In genomic region chr16:63925195-63925594, GRCm38 (mm10) we compare ENCODE assay signal across 21 mouse cellular contexts.
A peak's percentile ranks its signal among the peaks of the same experiment; 100 is the strongest.
DNase-seq lines count a peak whose midpoint lies in the region; ATAC-seq and TF ChIP-seq lines count a peak whose summit lies in the region.
"Had no signal": no experiment of that assay in that cellular context is flagged by ENCODE, and none has a peak within 500 bp of the region (broad histone marks: within the 10 kb centered on the region; RNA-seq: fewer than 3 reads in every experiment).

No protein-coding gene starts in this region.

- DNase-seq in forebrain, embryonic 14.5 days (ENCODE audit: low spot score), result peak; percentile 42
- no peak for DNase-seq in forebrain, embryonic 10.5 days (ENCODE audit: extremely low spot score, low spot score)
- peak; percentile 65 for DNase-seq in Muller cell, postnatal 12 days (ENCODE audit: inconsistent ontology term)
- peak; percentile 66 to 86 for DNase-seq in cerebellum, adult 2 months
- peak; percentile 69 to 76 for DNase-seq in cerebellum, postnatal 36 days
- DNase-seq in thymus, postnatal 36 days, result no peak
- no peak for DNase-seq in gastrocnemius, adult 8-10 months (ENCODE audit: low spot score in 2 of 2)
- DNase-seq: adrenal gland, postnatal 36 days; gastrocnemius, postnatal 25 days; heart, postnatal 4 days; kidney, adult 8-10 months; kidney, postnatal 25 days; liver; lung, postnatal 10 days; thymus, postnatal 25 days had no signal

- WGBS in forebrain, embryonic 14.5 days, result 27% methylated on average over 3 of the region's 3 CpGs
- 52% methylated on average over 3 of the region's 3 CpGs for WGBS in forebrain, embryonic 10.5 days
- 11% methylated on average over 3 of the region's 3 CpGs for WGBS in cerebellum, adult 2 months
- WGBS in intestine, embryonic 16.5 days, result 79% methylated on average over 3 of the region's 3 CpGs

- no peak for TF ChIP-seq POLR2A in cerebellum, adult 2 months (IDR thresholded peaks at IDR 0.05; ENCODE audit: borderline replicate concordance, insufficient read depth, low read length)

- no peak overlapping the region for H3K4me3 ChIP-seq in forebrain, embryonic 14.5 days (ENCODE audit: low read depth, low read length)
- H3K4me3 ChIP-seq in forebrain, embryonic 10.5 days, result no peak overlapping the region
- no peak overlapping the region for H3K4me3 ChIP-seq in cerebellum, adult 2 months (replicated peaks; ENCODE audit: insufficient read depth, low read depth, low read length)
- no peak overlapping the region for H3K4me3 ChIP-seq in intestine, embryonic 16.5 days (ENCODE audit: low read length)
- H3K4me3 ChIP-seq: embryonic facial prominence, embryonic 15.5 days; forebrain, embryonic 12.5 days; heart, embryonic 15.5 days; neural tube, embryonic 12.5 days had no signal

- no peak overlapping the region for H3K27ac ChIP-seq in forebrain, embryonic 14.5 days (ENCODE audit: low read depth, low read length)
- no peak overlapping the region for H3K27ac ChIP-seq in forebrain, embryonic 10.5 days
- H3K27ac ChIP-seq in cerebellum, adult 2 months (ENCODE audit: insufficient read depth, low read length), result no peak overlapping the region
- no peak overlapping the region for H3K27ac ChIP-seq in intestine, embryonic 16.5 days (ENCODE audit: low read length)
- H3K27ac ChIP-seq: embryonic facial prominence, embryonic 15.5 days; forebrain, embryonic 12.5 days; heart, embryonic 15.5 days; neural tube, embryonic 12.5 days had no signal

- H3K36me3 ChIP-seq in forebrain, embryonic 14.5 days (ENCODE audit: control insufficient read depth, insufficient read depth, low read length), result no peaks in the 10 kb centered on the region
- H3K36me3 ChIP-seq in forebrain, embryonic 10.5 days (replicated peaks), result no peaks in the 10 kb centered on the region
- H3K36me3 ChIP-seq in intestine, embryonic 16.5 days (ENCODE audit: control insufficient read depth, insufficient read depth, low read length), result no peaks in the 10 kb centered on the region
- H3K36me3 ChIP-seq: embryonic facial prominence, embryonic 15.5 days; forebrain, embryonic 12.5 days; heart, embryonic 15.5 days; neural tube, embryonic 12.5 days had no signal

- H3K4me2 ChIP-seq in forebrain, embryonic 14.5 days (ENCODE audit: low read length), result no peak overlapping the region
- H3K4me2 ChIP-seq in intestine, embryonic 16.5 days (ENCODE audit: low read depth, low read length), result no peak overlapping the region
- H3K4me2 ChIP-seq: embryonic facial prominence, embryonic 15.5 days; forebrain, embryonic 12.5 days; heart, embryonic 15.5 days; neural tube, embryonic 12.5 days had no signal

- no peaks in the 10 kb centered on the region for H3K4me1 ChIP-seq in forebrain, embryonic 14.5 days (ENCODE audit: control insufficient read depth, insufficient read depth, low read length)
- H3K4me1 ChIP-seq in forebrain, embryonic 10.5 days, result peaks cover 9% of the 10 kb centered on the region; the same call in 1 of the 2 replicates
- H3K4me1 ChIP-seq in cerebellum, adult 2 months (ENCODE audit: control insufficient read depth, insufficient read depth, low read length), result peaks cover 6% of the 10 kb centered on the region; the same call in 1 of the 2 replicates
- H3K4me1 ChIP-seq in intestine, embryonic 16.5 days (ENCODE audit: control insufficient read depth, insufficient read depth, low read length), result no peaks in the 10 kb centered on the region
- H3K4me1 ChIP-seq: embryonic facial prominence, embryonic 15.5 days; forebrain, embryonic 12.5 days; heart, embryonic 15.5 days; neural tube, embryonic 12.5 days had no signal

- ATAC-seq in forebrain, embryonic 14.5 days, result no peak
- no peak for ATAC-seq in intestine, embryonic 16.5 days
- ATAC-seq: CD4-positive, CD25-positive, alpha-beta regulatory T cell, adult 4 months had no signal

- H3K27me3 ChIP-seq in forebrain, embryonic 14.5 days (replicated peaks; ENCODE audit: control insufficient read depth, insufficient read depth, low read length), result no peaks in the 10 kb centered on the region
- H3K27me3 ChIP-seq in forebrain, embryonic 10.5 days (ENCODE audit: poor library complexity, severe bottlenecking), result no peaks in the 10 kb centered on the region
- H3K27me3 ChIP-seq in cerebellum, adult 2 months (ENCODE audit: control insufficient read depth, insufficient read depth, low read length), result no peaks in the 10 kb centered on the region
- no peaks in the 10 kb centered on the region for H3K27me3 ChIP-seq in intestine, embryonic 16.5 days (replicated peaks; ENCODE audit: control insufficient read depth, insufficient read depth, low read length)
- H3K27me3 ChIP-seq: embryonic facial prominence, embryonic 15.5 days; forebrain, embryonic 12.5 days; heart, embryonic 15.5 days; neural tube, embryonic 12.5 days had no signal

- TF ChIP-seq CTCF in cerebellum, adult 2 months (IDR thresholded peaks at IDR 0.05; ENCODE audit: borderline replicate concordance, insufficient read depth, low read depth, low read length), result no peak

- H3K9me3 ChIP-seq in forebrain, embryonic 14.5 days (replicated peaks; ENCODE audit: control insufficient read depth, low read length), result no peaks in the 10 kb centered on the region
- no peaks in the 10 kb centered on the region for H3K9me3 ChIP-seq in forebrain, embryonic 10.5 days
- H3K9me3 ChIP-seq in intestine, embryonic 16.5 days (ENCODE audit: control insufficient read depth, low read length), result no peaks in the 10 kb centered on the region
- H3K9me3 ChIP-seq: embryonic facial prominence, embryonic 15.5 days; forebrain, embryonic 12.5 days; heart, embryonic 15.5 days; neural tube, embryonic 12.5 days had no signal

- no peak overlapping the region for H3K9ac ChIP-seq in forebrain, embryonic 14.5 days (ENCODE audit: low read length)
- H3K9ac ChIP-seq in intestine, embryonic 16.5 days (ENCODE audit: low read depth, low read length), result no peak overlapping the region
- H3K9ac ChIP-seq: embryonic facial prominence, embryonic 15.5 days; forebrain, embryonic 12.5 days; heart, embryonic 15.5 days; neural tube, embryonic 12.5 days had no signal

Comparison
In these comparisons a context has a peak if more than half of its experiments do, and no peak if none do; other contexts are left out.
1. DNase-seq: peak in forebrain, embryonic 14.5 days (single experiment), Muller cell, postnatal 12 days (single experiment), cerebellum, adult 2 months (2 of 2) and cerebellum, postnatal 36 days (2 of 2); none in forebrain, embryonic 10.5 days (single experiment), thymus, postnatal 36 days (0 of 2) and gastrocnemius, adult 8-10 months (0 of 2).